Comparison of ENCODE assay signal across 17 mouse cellular contexts in the genomic region with DNA sequence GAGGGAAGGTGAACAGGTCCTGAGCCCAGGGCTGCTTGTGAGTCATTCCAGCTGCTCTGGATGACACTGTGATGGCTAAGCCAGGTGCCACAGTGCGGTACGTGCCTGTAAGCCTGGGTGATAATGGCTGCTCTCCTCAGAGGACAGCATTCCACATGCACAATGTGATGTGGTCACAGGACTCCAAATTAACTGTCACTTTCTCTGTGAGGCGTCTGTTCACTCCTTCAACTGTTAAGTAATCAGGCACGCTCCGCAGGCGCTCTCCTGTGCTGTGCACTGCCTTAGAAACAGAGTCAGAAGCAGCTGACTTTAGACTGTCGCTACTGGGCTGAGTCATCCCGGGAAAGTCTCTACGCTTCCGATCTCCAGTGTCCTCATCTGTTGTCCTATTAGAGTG. TPM values are rescaled to one million over a fixed set of nuclear protein-coding genes. Genes with fewer than 3 reads are reported as not detected.
DNase-seq lines count a peak whose midpoint lies in the region; ATAC-seq and TF ChIP-seq lines count a peak whose summit lies in the region.
"Had no signal": no experiment of that assay in that cellular context is flagged by ENCODE, and none has a peak within 500 bp of the region (broad histone marks: within the 10 kb centered on the region; RNA-seq: fewer than 3 reads in every experiment).

No protein-coding gene starts in this region.

- no peak overlapping the region for H3K4me2 ChIP-seq in heart, postnatal 0 days (ENCODE audit: low read depth, low read length)
- H3K4me2 ChIP-seq: embryonic facial prominence, embryonic 13.5 days; forebrain, embryonic 12.5 days; hindbrain, embryonic 13.5 days; midbrain, embryonic 15.5 days had no signal

- no peak overlapping the region for H3K27ac ChIP-seq in heart, postnatal 0 days (ENCODE audit: low read depth)
- H3K27ac ChIP-seq: embryonic facial prominence, embryonic 13.5 days; forebrain, embryonic 12.5 days; hindbrain, embryonic 13.5 days; midbrain, embryonic 15.5 days had no signal

- no peaks in the 10 kb centered on the region for H3K9me3 ChIP-seq in heart, postnatal 0 days (replicated peaks; ENCODE audit: control insufficient read depth, low read length)
- H3K9me3 ChIP-seq: embryonic facial prominence, embryonic 13.5 days; forebrain, embryonic 12.5 days; hindbrain, embryonic 13.5 days; midbrain, embryonic 15.5 days had no signal

- H3K4me1 ChIP-seq in heart, postnatal 0 days (ENCODE audit: control insufficient read depth, insufficient read depth) = 0 out of 2 replicates have a peak, but pooled peaks cover 3% of the 10 kb centered on the region

- intact Hi-C loops in heart, postnatal 14 days (cut with DNase I) = no loop called here

- no peak overlapping the region for H3K9ac ChIP-seq in heart, postnatal 0 days (replicated peaks; ENCODE audit: low read depth, low read length)
- H3K9ac ChIP-seq: embryonic facial prominence, embryonic 13.5 days; forebrain, embryonic 12.5 days; hindbrain, embryonic 13.5 days; midbrain, embryonic 15.5 days had no signal

- TF ChIP-seq CTCF in heart, postnatal 0 days (IDR thresholded peaks at IDR 0.05; ENCODE audit: low read depth) = no peak

- ATAC-seq in heart, postnatal 0 days (ENCODE audit: insufficient read depth, low read depth) = peak; percentile 17; the same call in 1 of the 2 replicates
- no peak for ATAC-seq in activated CD4-positive, CD25-positive, alpha-beta regulatory T cell, adult 4 months
- ATAC-seq: midbrain, embryonic 15.5 days had no signal

- DNase-seq in embryo, embryonic 10.5 days (ENCODE audit: low spot score) = peak; percentile 28
- no peak for DNase-seq in embryo, embryonic 10 days (ENCODE audit: low spot score)
- DNase-seq in heart, postnatal 0 days (ENCODE audit: low spot score) = no peak
- no peak for DNase-seq in heart, postnatal 14 days
- peak; percentile 65 for DNase-seq in 416B (ENCODE audit: low read depth)
- peak; percentile 70 for DNase-seq in brain, adult 2 months (ENCODE audit: low read depth, low spot score)
- no peak for DNase-seq in lung, postnatal 4 days
- DNase-seq: adrenal gland, adult 2 months; cerebellum, adult 9-11 months; kidney, adult 11 months; thymus, postnatal 25 days had no signal

- peaks cover 20% of the 10 kb centered on the region for H3K36me3 ChIP-seq in heart, postnatal 0 days (replicated peaks; ENCODE audit: control insufficient read depth, insufficient read depth, low read length)
- H3K36me3 ChIP-seq: midbrain, embryonic 15.5 days had no signal

- WGBS in heart, postnatal 0 days = 31% methylated on average over 10 of the region's 10 CpGs

- H3K27me3 ChIP-seq in heart, postnatal 0 days (ENCODE audit: control insufficient read depth, insufficient read depth, low read length) = no peaks in the 10 kb centered on the region
- H3K27me3 ChIP-seq: embryonic facial prominence, embryonic 13.5 days; forebrain, embryonic 12.5 days; hindbrain, embryonic 13.5 days; midbrain, embryonic 15.5 days had no signal

- TF ChIP-seq EP300 in heart, postnatal 0 days (IDR thresholded peaks at IDR 0.05; ENCODE audit: low read depth) = peak; percentile 30; the same call in 1 of the 2 replicates

- H3K4me3 ChIP-seq in heart, postnatal 0 days (ENCODE audit: low read depth, low read length) = no peak overlapping the region
- H3K4me3 ChIP-seq: embryonic facial prominence, embryonic 13.5 days; forebrain, embryonic 12.5 days; hindbrain, embryonic 13.5 days; midbrain, embryonic 15.5 days had no signal

RNA-seq across cellular contexts. Expression of gene Slc2a1, which starts 32.7 kb away (rescaled TPM):
- total RNA-seq in heart, postnatal 0 days (2014; rRNA removed; ENCODE audit: low replicate concordance) = 93.0 and 120 TPM in 2 replicates
- polyA plus RNA-seq in heart, postnatal 0 days (2015; fragmentation: Nextera tagmentation; extraction: Ambion mirVana) = 19.0 and 19.7 TPM in 2 replicates
- total RNA-seq in heart, postnatal 14 days (2021) = 1 to 10 TPM; 6.2 to 8.5 TPM
- polyA plus RNA-seq in activated CD4-positive, CD25-positive, alpha-beta regulatory T cell, adult 4 months (2017; shearing (Covaris generic)) = 10 to 100 TPM; 27.6 to 29.1 TPM

RNA-seq across cellular contexts. Expression of gene Zfp691, which starts 32.8 kb away (rescaled TPM):
- 12.9 and 14.3 TPM in 2 replicates for total RNA-seq in heart, postnatal 0 days (2014; rRNA removed; ENCODE audit: low replicate concordance)
- polyA plus RNA-seq in heart, postnatal 0 days (2015; fragmentation: Nextera tagmentation; extraction: Ambion mirVana) = 13.7 and 13.8 TPM in 2 replicates
- total RNA-seq in heart, postnatal 14 days (2021) = 10 to 100 TPM; 18.7 to 20.2 TPM
- polyA plus RNA-seq in activated CD4-positive, CD25-positive, alpha-beta regulatory T cell, adult 4 months (2017; shearing (Covaris generic)) = 1 to 10 TPM; 4.6 to 5.9 TPM

RNA-seq across cellular contexts. Expression of gene Ermap, which starts 48.6 kb away (rescaled TPM):
- 0.15 TPM in 1 of 2 replicates, not detected in the other for total RNA-seq in heart, postnatal 0 days (2014; rRNA removed; ENCODE audit: low replicate concordance)
- polyA plus RNA-seq in heart, postnatal 0 days (2015; fragmentation: Nextera tagmentation; extraction: Ambion mirVana) = 0.51 and 0.57 TPM in 2 replicates
- total RNA-seq in heart, postnatal 14 days (2021) = under 1 TPM; 0.05 to 0.24 TPM
- polyA plus RNA-seq in activated CD4-positive, CD25-positive, alpha-beta regulatory T cell, adult 4 months (2017; shearing (Covaris generic)) = 1 to 10 TPM in 1 of 2 experiments, not detected in 1; 1.1 TPM
- total RNA-seq: gastrocnemius, adult 8-10 months had no signal

RNA-seq across cellular contexts. Expression of gene Svbp, which starts 53.9 kb away (rescaled TPM):
- total RNA-seq in heart, postnatal 0 days (2014; rRNA removed; ENCODE audit: low replicate concordance) = 33.2 and 49.1 TPM in 2 replicates
- polyA plus RNA-seq in heart, postnatal 0 days (2015; fragmentation: Nextera tagmentation; extraction: Ambion mirVana) = 126 and 129 TPM in 2 replicates
- 10 to 100 TPM; 22.1 to 24.5 TPM for total RNA-seq in heart, postnatal 14 days (2021)
- polyA plus RNA-seq in activated CD4-positive, CD25-positive, alpha-beta regulatory T cell, adult 4 months (2017; shearing (Covaris generic)) = 10 to 100 TPM; 63.6 to 67.8 TPM

Comparison
In these comparisons a context has a peak if more than half of its experiments do, and no peak if none do; other contexts are left out.
1. DNase-seq: peak in embryo, embryonic 10.5 days (single experiment), 416B (single experiment) and brain, adult 2 months (single experiment); none in embryo, embryonic 10 days (single experiment), heart, postnatal 0 days (single experiment), heart, postnatal 14 days (0 of 2) and lung, postnatal 4 days (0 of 2).